Mouse (Mus musculus): Measurements from ENCODE around the gene Aqp5.

Aqp5 gene

GRCm38 (mm10) chr15:99637405-99638123, 47.0 kb downstream of the Aqp5 start:
- no peak for DNase-seq (ENCODE audit: low spot score in 2 of 2)

DNA sequence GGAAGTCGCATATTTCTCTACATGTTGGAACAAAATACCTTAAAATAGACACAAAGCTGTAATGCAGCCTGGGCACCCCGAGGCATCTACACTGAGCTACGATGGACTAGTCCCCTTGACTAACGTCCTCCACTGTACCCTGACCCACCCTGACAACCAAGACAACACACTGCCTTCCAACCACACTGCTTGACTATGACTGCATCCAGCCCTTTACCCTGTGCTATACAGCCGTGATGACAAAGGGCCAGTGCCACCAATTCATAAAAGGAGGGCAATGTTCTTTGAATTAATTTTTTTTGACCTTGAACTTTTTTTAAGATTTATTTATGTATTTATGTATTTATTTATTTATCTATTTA, 47.5 kb downstream of the Aqp5 start:
- DNase-seq (ENCODE audit: low spot score in 2 of 2) = no peak

GRCm38 (mm10) chr15:99642622-99643021, 52.0 kb downstream of the Aqp5 start:
- no peak for DNase-seq (ENCODE audit: low spot score in 2 of 2)

- DNase-seq (ENCODE audit: low spot score in 2 of 2) = no peak
Measured at GRCm38 (mm10) chr15:99643832-99644231, 53.2 kb downstream of the Aqp5 start.
